Mouse (Mus musculus) heart, embryonic 14.5 days (tissue): ENCODE data around the gene Rgs6. TPM values are rescaled to one million over a fixed set of nuclear protein-coding genes. Genes with fewer than 3 reads are reported as not detected.

Experiments used
- ATAC-seq: fragments of 200-750 bp; cut with Nextera tagmentation; 2 replicates; pipeline ENCODE4 v1.8.0; 2017; ENCODE audit warnings: low read depth, moderate TSS enrichment; ENCODE audit not compliant: insufficient number of reproducible peaks, insufficient read depth, low FRiP score
- H3K27ac ChIP-seq, 2 experiments: fragments of 200-500 bp in 1 of 2; fragments of 300-500 bp in 1 of 2; sonication (generic) in 1 of 2; replicated peaks in 1 of 2; 2 replicates each; pipeline ENCODE4 v1.5.1; 2012 to 2014; ENCODE audit warnings: low read depth in 2 of 2, low read length in 2 of 2, control low read depth in 1 of 2, mild to moderate bottlenecking in 1 of 2, mixed read lengths in 1 of 2; ENCODE audit not compliant: control insufficient read depth in 1 of 2, insufficient read depth in 1 of 2
- H3K27me3 ChIP-seq: fragments of 300-500 bp; sonication (generic); 2 replicates; pipeline ENCODE4 v1.6.1; 2014; ENCODE audit warnings: mild to moderate bottlenecking, low read length, control low read depth; ENCODE audit not compliant: control insufficient read depth, insufficient read depth
- H3K36me3 ChIP-seq: fragments of 300-500 bp; sonication (generic); 2 replicates; pipeline ENCODE4 v1.6.1; 2014; ENCODE audit warnings: mild to moderate bottlenecking, control low read depth, low read length, mixed read lengths; ENCODE audit not compliant: control insufficient read depth, insufficient read depth
- H3K4me1 ChIP-seq, 2 experiments: fragments of 200-500 bp in 1 of 2; fragments of 300-500 bp in 1 of 2; sonication (generic) in 1 of 2; 2 replicates each; pipeline ENCODE4 v1.6.1; 2012 to 2014; ENCODE audit warnings: low read length in 2 of 2, control low read depth in 1 of 2, mixed read lengths in 1 of 2; ENCODE audit not compliant: control insufficient read depth in 2 of 2, insufficient read depth in 2 of 2
- H3K4me2 ChIP-seq: fragments of 300-500 bp; sonication (generic); 2 replicates; pipeline ENCODE4 v1.6.1; 2014; ENCODE audit warnings: mild to moderate bottlenecking, low read length
- H3K4me3 ChIP-seq, 2 experiments: fragments of 200-500 bp in 1 of 2; fragments of 300-500 bp in 1 of 2; sonication (generic) in 1 of 2; 2 replicates each; pipeline ENCODE4 v1.5.1; 2012 to 2014; ENCODE audit warnings: low read length in 2 of 2, mild to moderate bottlenecking in 2 of 2, control low read depth in 1 of 2, low read depth in 1 of 2, moderate library complexity in 1 of 2; ENCODE audit not compliant: control insufficient read depth in 1 of 2, insufficient read depth in 1 of 2
- H3K9ac ChIP-seq: fragments of 300-500 bp; sonication (generic); 2 replicates; pipeline ENCODE4 v1.6.1; 2014; ENCODE audit warnings: mild to moderate bottlenecking, low read length
- H3K9me3 ChIP-seq: fragments of 300-500 bp; sonication (generic); 2 replicates; pipeline ENCODE4 v1.6.1; 2016; ENCODE audit warnings: low read length, control low read depth; ENCODE audit not compliant: control insufficient read depth
- WGBS: fragments of 180-500 bp; shearing (Covaris S2); extraction: QIAGEN DNeasy Blood & Tissue Kit; methylation state at CpG from one replicate; pipeline ENCODE4 v1.1.7; 2014; 5-methylcytosine and 5-hydroxymethylcytosine counted together
- polyA plus RNA-seq: library from polyadenylated mRNA; unstranded; fragments of >200 nt; fragmentation: Nextera tagmentation; extraction: Ambion mirVana; gene quantifications from 2 replicates; pipeline ENCODE4 v1.2.1, GENCODE M21; 2014

The Rgs6 gene
- polyA plus RNA-seq, 1 experiment from 2014 or later: 17.8 TPM

GRCm38 (mm10) chr12:83124111-83124510 is 536.0 kb downstream of the Rgs6 start:
- H3K36me3 ChIP-seq: no peaks in the 10 kb centered on the region
- no peak overlapping the region for H3K4me2 ChIP-seq
- 62% methylated on average over 3 of the region's 3 CpGs for WGBS
- H3K27me3 ChIP-seq: no peaks in the 10 kb centered on the region
- H3K9me3 ChIP-seq: no peaks in the 10 kb centered on the region
- ATAC-seq: no peak
- H3K4me1 ChIP-seq: peaks cover 4% of the 10 kb centered on the region in 2 experiments; a peak in 3 of 4 replicates
- H3K4me3 ChIP-seq: no peak overlapping the region
- no peak overlapping the region for H3K9ac ChIP-seq
- no peak overlapping the region for H3K27ac ChIP-seq

- H3K9ac ChIP-seq: no peak overlapping the region
- no peak for ATAC-seq
- WGBS: 78% methylated on average over 4 of the region's 4 CpGs
- no peak overlapping the region for H3K4me3 ChIP-seq
- H3K4me1 ChIP-seq: peaks cover 4% of the 10 kb centered on the region in 2 experiments; a peak in 3 of 4 replicates
- H3K9me3 ChIP-seq: no peaks in the 10 kb centered on the region
- no peak overlapping the region for H3K4me2 ChIP-seq
- no peaks in the 10 kb centered on the region for H3K36me3 ChIP-seq
- no peak overlapping the region for H3K27ac ChIP-seq
- no peaks in the 10 kb centered on the region for H3K27me3 ChIP-seq
Observed at GRCm38 (mm10) chr12:83125284-83125683, 537.2 kb downstream of the Rgs6 start.

GRCm38 (mm10) chr12:83126923-83127322 is 538.8 kb downstream of the Rgs6 start:
- ATAC-seq: no peak
- Histone ChIP-seq H3K4me3 (no peak overlapping the region), H3K27me3 (no peaks in the 10 kb centered on the region), H3K9me3 (no peaks in the 10 kb centered on the region), H3K4me2 (no peak overlapping the region), H3K4me1 (peaks cover 4 to 9% of the 10 kb centered on the region in 2 experiments; a peak in 3 of 4 replicates), H3K9ac (no peak overlapping the region), H3K27ac (no peak overlapping the region), H3K36me3 (no peaks in the 10 kb centered on the region)
- 60% methylated on average over 7 of the region's 7 CpGs for WGBS

GRCm38 (mm10) chr12:83127955-83128354 is 539.9 kb downstream of the Rgs6 start:
- Histone ChIP-seq H3K9me3 (no peaks in the 10 kb centered on the region), H3K9ac (no peak overlapping the region), H3K4me2 (no peak overlapping the region), H3K4me1 (peaks cover 4 to 10% of the 10 kb centered on the region in 2 experiments; a peak in 3 of 4 replicates), H3K27ac (no peak overlapping the region), H3K4me3 (no peak overlapping the region), H3K27me3 (no peaks in the 10 kb centered on the region), H3K36me3 (no peaks in the 10 kb centered on the region)
- WGBS: 62% methylated on average over 6 of the region's 6 CpGs
- no peak for ATAC-seq

GRCm38 (mm10) chr12:83128606-83129005 is 540.5 kb downstream of the Rgs6 start:
- Histone ChIP-seq H3K9me3 (no peaks in the 10 kb centered on the region), H3K27ac (no peak overlapping the region), H3K4me1 (peaks cover 8 to 13% of the 10 kb centered on the region in 2 experiments), H3K9ac (no peak overlapping the region), H3K27me3 (no peaks in the 10 kb centered on the region), H3K4me3 (no peak overlapping the region), H3K36me3 (no peaks in the 10 kb centered on the region), H3K4me2 (no peak overlapping the region)
- ATAC-seq: no peak
- whole genome bisulfite sequencing: 72% methylated on average over 3 of the region's 3 CpGs

GRCm38 (mm10) chr12:83131405-83131804 is 543.3 kb downstream of the Rgs6 start:
- WGBS: 64% methylated on average over 4 of the region's 4 CpGs
- ATAC-seq: no peak
- Histone ChIP-seq H3K9me3 (no peaks in the 10 kb centered on the region), H3K4me2 (no peak overlapping the region), H3K27me3 (no peaks in the 10 kb centered on the region), H3K36me3 (no peaks in the 10 kb centered on the region), H3K4me1 (peaks cover 20 to 26% of the 10 kb centered on the region in 2 experiments), H3K4me3 (no peak overlapping the region), H3K27ac (no peak overlapping the region), H3K9ac (no peak overlapping the region)

- ATAC-seq: peak; percentile 52
- Histone ChIP-seq H3K4me3 (no peak overlapping the region), H3K9ac (peak overlapping the region; percentile 3; the same call in 1 of the 2 replicates), H3K9me3 (no peaks in the 10 kb centered on the region), H3K4me1 (peaks cover 16 to 22% of the 10 kb centered on the region in 2 experiments), H3K4me2 (no peak overlapping the region), H3K27ac (peak overlapping the region; percentile 35 to 65), H3K27me3 (no peaks in the 10 kb centered on the region), H3K36me3 (no peaks in the 10 kb centered on the region)
- 32% methylated on average over 6 of the region's 6 CpGs for WGBS
Observed at GRCm38 (mm10) chr12:83133827-83134226, 545.7 kb downstream of the Rgs6 start.

- Histone ChIP-seq H3K4me1 (peaks cover 18 to 22% of the 10 kb centered on the region in 2 experiments), H3K4me3 (no peak overlapping the region), H3K9me3 (no peaks in the 10 kb centered on the region), H3K9ac (no peak overlapping the region), H3K4me2 (no peak overlapping the region), H3K27me3 (no peaks in the 10 kb centered on the region), H3K27ac (no peak overlapping the region), H3K36me3 (no peaks in the 10 kb centered on the region)
- WGBS: 65% methylated on average over 5 of the region's 5 CpGs
- no peak for ATAC-seq
Observed at GRCm38 (mm10) chr12:83136031-83136430, 547.9 kb downstream of the Rgs6 start.
